Mouse (Mus musculus): ENCODE data around the gene Tmem186. TPM values are rescaled to one million over a fixed set of nuclear protein-coding genes. Genes with fewer than 3 reads are reported as not detected.

The Tmem186 gene
- polyA plus RNA-seq, 1 experiment from 2014 or later, result 23.1 TPM

GRCm38 (mm10) chr16:8603789-8604188 lies 33.7 kb downstream of the Tmem186 start:
- Histone ChIP-seq H3K9me3 (ENCODE audit: control insufficient read depth, low read length) (no peaks in the 10 kb centered on the region), H3K9ac (ENCODE audit: low read depth, low read length) (no peak overlapping the region), H3K36me3 (ENCODE audit: control insufficient read depth, insufficient read depth, low read length) (peaks cover 14% of the 10 kb centered on the region), H3K27me3 (replicated peaks; ENCODE audit: control insufficient read depth, insufficient read depth, low read length) (no peaks in the 10 kb centered on the region), H3K4me1 (ENCODE audit: control insufficient read depth, insufficient read depth, low read depth, low read length) (no peaks in the 10 kb centered on the region), H3K4me3 (ENCODE audit: low read length) (no peak overlapping the region), H3K4me2 (ENCODE audit: low read length) (no peak overlapping the region), H3K27ac (ENCODE audit: low read depth, low read length) (no peak overlapping the region)
- 87% methylated on average over 3 of the region's 3 CpGs for WGBS
- no peak for ATAC-seq

GRCm38 (mm10) chr16:8597516-8597915 lies 40.0 kb downstream of the Tmem186 start:
- Histone ChIP-seq H3K9me3 (ENCODE audit: control insufficient read depth, low read length) (no peaks in the 10 kb centered on the region), H3K4me1 (ENCODE audit: control insufficient read depth, insufficient read depth, low read depth, low read length) (no peaks in the 10 kb centered on the region), H3K9ac (ENCODE audit: low read depth, low read length) (no peak overlapping the region), H3K27me3 (replicated peaks; ENCODE audit: control insufficient read depth, insufficient read depth, low read length) (no peaks in the 10 kb centered on the region), H3K36me3 (ENCODE audit: control insufficient read depth, insufficient read depth, low read length) (peaks cover 6% of the 10 kb centered on the region), H3K27ac (ENCODE audit: low read depth, low read length) (no peak overlapping the region), H3K4me2 (ENCODE audit: low read length) (no peak overlapping the region), H3K4me3 (ENCODE audit: low read length) (no peak overlapping the region)
- no peak for ATAC-seq
- WGBS, result 93% methylated on average over 5 of the region's 5 CpGs

GRCm38 (mm10) chr16:8596336-8596735 lies 41.2 kb downstream of the Tmem186 start:
- Histone ChIP-seq H3K4me1 (ENCODE audit: control insufficient read depth, insufficient read depth, low read depth, low read length) (no peaks in the 10 kb centered on the region), H3K9ac (ENCODE audit: low read depth, low read length) (no peak overlapping the region), H3K36me3 (ENCODE audit: control insufficient read depth, insufficient read depth, low read length) (peaks cover 2% of the 10 kb centered on the region; the same call in 1 of the 2 replicates), H3K27me3 (replicated peaks; ENCODE audit: control insufficient read depth, insufficient read depth, low read length) (no peaks in the 10 kb centered on the region), H3K27ac (ENCODE audit: low read depth, low read length) (no peak overlapping the region), H3K9me3 (ENCODE audit: control insufficient read depth, low read length) (no peaks in the 10 kb centered on the region), H3K4me3 (ENCODE audit: low read length) (no peak overlapping the region), H3K4me2 (ENCODE audit: low read length) (no peak overlapping the region)
- WGBS, result 58% methylated on average over 4 of the region's 4 CpGs
- ATAC-seq, result no peak

- Histone ChIP-seq H3K9ac (ENCODE audit: low read depth, low read length) (no peak overlapping the region), H3K4me2 (ENCODE audit: low read length) (no peak overlapping the region), H3K27ac (ENCODE audit: low read depth, low read length) (no peak overlapping the region), H3K36me3 (ENCODE audit: control insufficient read depth, insufficient read depth, low read length) (0 out of 2 replicates have a peak, but pooled peaks cover 2% of the 10 kb centered on the region), H3K4me3 (ENCODE audit: low read length) (no peak overlapping the region), H3K4me1 (ENCODE audit: control insufficient read depth, insufficient read depth, low read depth, low read length) (no peaks in the 10 kb centered on the region), H3K27me3 (replicated peaks; ENCODE audit: control insufficient read depth, insufficient read depth, low read length) (no peaks in the 10 kb centered on the region), H3K9me3 (ENCODE audit: control insufficient read depth, low read length) (no peaks in the 10 kb centered on the region)
- 60% methylated on average over 4 of the region's 4 CpGs for WGBS
- no peak for ATAC-seq
Observed at GRCm38 (mm10) chr16:8595411-8595810, 42.1 kb downstream of the Tmem186 start.

- Histone ChIP-seq H3K9ac (ENCODE audit: low read depth, low read length) (no peak overlapping the region), H3K4me2 (ENCODE audit: low read length) (no peak overlapping the region), H3K4me1 (ENCODE audit: control insufficient read depth, insufficient read depth, low read depth, low read length) (no peaks in the 10 kb centered on the region), H3K4me3 (ENCODE audit: low read length) (no peak overlapping the region), H3K27ac (ENCODE audit: low read depth, low read length) (no peak overlapping the region), H3K36me3 (ENCODE audit: control insufficient read depth, insufficient read depth, low read length) (peaks cover 33% of the 10 kb centered on the region), H3K27me3 (replicated peaks; ENCODE audit: control insufficient read depth, insufficient read depth, low read length) (no peaks in the 10 kb centered on the region), H3K9me3 (ENCODE audit: control insufficient read depth, low read length) (no peaks in the 10 kb centered on the region; the same call in 1 of the 2 replicates)
- 75% methylated on average over 5 of the region's 5 CpGs for WGBS
- ATAC-seq, result no peak
Observed at GRCm38 (mm10) chr16:8585056-8585455, 52.5 kb downstream of the Tmem186 start.

- 35% methylated on average over 1 of the region's 1 CpGs for WGBS
- no peak overlapping the region for H3K9ac ChIP-seq (ENCODE audit: low read depth, low read length)
- H3K4me3 ChIP-seq (ENCODE audit: low read length), result no peak overlapping the region
- no peak for ATAC-seq
- H3K9me3 ChIP-seq (ENCODE audit: control insufficient read depth, low read length), result no peaks in the 10 kb centered on the region; the same call in 1 of the 2 replicates
- H3K4me1 ChIP-seq (ENCODE audit: control insufficient read depth, insufficient read depth, low read depth, low read length), result no peaks in the 10 kb centered on the region
- H3K36me3 ChIP-seq (ENCODE audit: control insufficient read depth, insufficient read depth, low read length), result peaks cover 27% of the 10 kb centered on the region
- no peak overlapping the region for H3K27ac ChIP-seq (ENCODE audit: low read depth, low read length)
- no peak overlapping the region for H3K4me2 ChIP-seq (ENCODE audit: low read length)
- no peaks in the 10 kb centered on the region for H3K27me3 ChIP-seq (replicated peaks; ENCODE audit: control insufficient read depth, insufficient read depth, low read length)
Observed at GRCm38 (mm10) chr16:8584248-8584647, 53.3 kb downstream of the Tmem186 start.

Small RNA genes lying within 50 kb of the gene (microRNA-seq; reads per million reads assigned to microRNA genes)
- not detected for gene Gm22137

Other genes starting within 250 kb of the Tmem186 start
- gene Tmem114, start 212.6 kb downstream of the Tmem186 start, polyA plus RNA-seq (2015; fragmentation: Nextera tagmentation; extraction: Ambion mirVana), result 1.2 and 1.6 TPM in 2 replicates
- gene Mettl22, start 166.9 kb downstream of the Tmem186 start, polyA plus RNA-seq (2015; fragmentation: Nextera tagmentation; extraction: Ambion mirVana), result 53.7 and 58.4 TPM in 2 replicates
- gene Abat, start 124.3 kb downstream of the Tmem186 start, polyA plus RNA-seq (2015; fragmentation: Nextera tagmentation; extraction: Ambion mirVana), result 95.2 and 106 TPM in 2 replicates
- 33.1 and 37.0 TPM in 2 replicates for gene Pmm2, start within 50 bp of the Tmem186 start, polyA plus RNA-seq (2015; fragmentation: Nextera tagmentation; extraction: Ambion mirVana)
- 148 and 167 TPM in 2 replicates for gene Carhsp1, start 34.4 kb upstream of the Tmem186 start, polyA plus RNA-seq (2015; fragmentation: Nextera tagmentation; extraction: Ambion mirVana)
- gene Gm5767, start 43.1 kb upstream of the Tmem186 start, polyA plus RNA-seq (2015; fragmentation: Nextera tagmentation; extraction: Ambion mirVana), result not detected in 2 replicates
- 23.9 and 25.5 TPM in 2 replicates for gene Usp7, start 154.6 kb upstream of the Tmem186 start, polyA plus RNA-seq (2015; fragmentation: Nextera tagmentation; extraction: Ambion mirVana)
- gene 1810013L24Rik, start 192.4 kb upstream of the Tmem186 start, polyA plus RNA-seq (2015; fragmentation: Nextera tagmentation; extraction: Ambion mirVana), result 23.8 and 24.5 TPM in 2 replicates